Mouse (Mus musculus) ovary, postnatal 36 days (tissue): Measurements from ENCODE around the gene Pdzd8.

ENCODE experiments used
- DNase-seq: peaks from one replicate; pipeline ENCODE4 v3.0.0; 2022; ENCODE audit warnings: low spot score, mixed read lengths

Pdzd8 gene

DNA sequence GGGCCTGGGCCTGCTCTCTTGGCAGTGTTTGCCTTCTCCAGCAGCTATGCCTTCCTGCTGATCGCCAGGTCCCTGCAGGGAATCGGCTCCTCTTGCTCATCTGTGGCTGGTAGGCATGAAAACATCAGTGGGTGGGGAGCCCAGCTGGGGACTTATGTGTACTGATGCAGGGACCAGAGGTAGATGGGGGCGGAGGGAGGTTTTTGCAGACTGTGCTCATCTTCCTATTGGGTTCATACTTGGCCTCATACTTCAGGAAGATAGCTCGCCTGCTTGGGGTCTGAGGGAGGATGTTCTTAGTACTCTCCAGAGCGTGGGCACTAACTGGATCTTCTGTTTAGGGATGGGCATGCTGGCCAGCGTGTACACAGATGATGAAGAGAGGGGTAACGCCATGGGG lies 72.4 kb downstream of the Pdzd8 start:
- DNase-seq: no peak

DNA sequence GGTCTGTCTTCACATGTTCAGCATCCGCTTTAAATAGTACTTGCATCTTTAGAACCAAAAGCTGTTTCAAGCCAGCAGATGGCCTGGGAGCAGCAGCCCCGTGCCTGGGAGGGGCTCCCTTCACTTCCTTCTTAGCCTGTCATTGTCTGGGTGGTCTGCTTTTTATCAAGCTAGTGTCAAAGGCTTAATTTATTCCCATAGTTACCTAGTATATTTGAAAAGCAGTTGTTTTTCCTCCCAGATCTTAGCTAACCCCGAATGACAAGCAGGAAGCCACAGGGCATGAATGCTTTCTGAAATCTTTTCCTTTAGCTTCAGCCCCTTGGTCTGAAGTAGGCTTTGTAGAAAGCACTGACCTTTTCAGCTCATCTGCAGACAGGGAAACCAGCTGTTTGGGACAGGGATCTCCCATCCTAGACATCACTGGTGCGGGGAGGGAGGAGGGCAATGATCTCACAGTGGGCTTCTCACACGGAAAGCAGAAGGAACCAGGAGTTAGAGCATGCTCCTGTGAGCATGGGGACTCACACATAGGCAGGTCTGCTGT lies 78.1 kb downstream of the Pdzd8 start:
- DNase-seq: no peak

DNA sequence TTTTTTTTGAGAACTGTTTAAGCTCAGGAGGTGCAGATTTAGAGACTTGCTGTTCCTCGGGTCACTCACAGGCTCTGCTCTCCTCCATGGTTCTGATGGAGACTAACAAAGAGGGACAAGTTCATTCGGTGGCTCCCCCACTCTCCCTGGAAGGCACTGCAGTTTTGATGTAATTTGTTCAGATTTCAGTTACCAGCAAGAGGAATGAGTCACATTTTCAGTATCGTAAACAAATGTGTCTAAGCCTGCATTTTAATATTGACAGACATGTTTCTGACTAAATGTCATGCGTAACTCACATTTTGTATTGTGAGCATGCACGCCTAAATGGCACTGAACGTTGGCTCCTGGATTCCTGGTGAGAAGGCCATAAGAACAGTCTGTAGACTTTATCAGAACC lies 79.7 kb downstream of the Pdzd8 start:
- DNase-seq: no peak

DNA sequence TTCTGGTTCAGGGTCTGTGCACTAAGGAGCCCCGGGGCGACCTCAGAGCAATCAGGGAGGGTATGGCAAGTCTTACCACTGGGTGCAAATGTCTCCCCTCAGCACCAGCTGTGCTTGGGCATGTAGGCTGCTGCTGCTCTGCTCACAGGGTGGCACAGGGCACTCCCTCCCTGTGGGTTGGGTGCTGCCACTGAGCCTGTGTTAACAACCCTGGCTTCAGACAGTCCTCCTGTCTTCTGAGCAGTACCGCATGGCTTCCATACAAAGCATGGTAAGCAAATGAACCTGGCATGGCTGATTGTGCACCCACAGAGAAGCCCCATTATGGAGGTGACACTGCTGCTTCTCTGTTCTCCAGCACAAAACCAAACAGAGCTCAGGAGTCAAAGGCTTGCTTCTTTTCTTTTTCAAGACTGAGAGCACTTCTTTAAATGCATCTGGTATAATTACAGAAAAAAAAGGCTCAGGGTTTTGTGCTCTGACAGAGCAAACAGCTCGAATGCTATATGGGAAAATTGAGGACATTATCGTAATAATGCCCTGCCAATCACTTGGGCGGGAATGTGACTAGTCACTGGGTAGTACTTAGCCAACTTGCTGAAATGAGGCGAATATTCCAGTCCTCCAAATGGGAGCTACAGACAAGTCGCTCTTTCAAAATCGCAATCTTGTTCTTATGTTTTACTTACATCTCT lies 80.6 kb downstream of the Pdzd8 start:
- DNase-seq: no peak

DNA sequence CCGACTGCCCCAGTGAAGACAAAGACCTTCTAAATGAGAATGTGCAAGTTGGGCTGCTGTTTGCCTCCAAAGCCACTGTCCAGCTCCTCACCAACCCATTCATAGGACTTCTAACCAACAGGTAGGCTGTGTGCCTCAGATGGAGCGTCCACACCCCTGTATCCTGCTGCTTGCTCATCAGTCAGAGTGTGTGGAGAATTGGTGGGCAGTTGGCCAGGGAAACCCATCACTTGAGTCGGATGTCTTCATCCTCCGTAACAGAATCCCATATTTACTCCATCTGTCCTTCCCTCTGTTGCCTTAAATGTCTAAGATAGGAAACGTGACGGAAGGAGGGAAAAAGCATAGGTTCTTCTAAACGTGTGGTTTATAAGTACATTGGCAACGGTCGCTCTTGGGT lies 82.4 kb downstream of the Pdzd8 start:
- DNase-seq: no peak

DNA sequence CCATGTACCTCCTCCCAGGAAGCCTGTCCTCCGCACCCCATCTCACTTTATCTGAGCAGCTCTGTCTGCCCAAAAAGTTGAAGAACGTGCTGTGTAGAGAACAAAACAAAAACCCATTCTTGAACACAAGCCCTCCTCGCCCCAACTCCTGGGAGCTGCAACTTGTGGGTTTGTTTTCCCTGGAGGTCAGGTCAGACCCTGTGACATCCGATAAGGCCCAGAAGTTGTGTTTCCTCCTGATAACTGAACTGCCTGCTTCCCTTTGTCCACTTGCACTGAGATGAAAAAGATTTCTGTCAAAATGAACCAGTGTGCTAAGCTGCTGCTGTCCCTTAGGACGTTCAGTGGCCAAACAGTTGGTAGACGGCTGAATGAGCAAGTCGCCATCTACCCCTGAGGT lies 84.0 kb downstream of the Pdzd8 start:
- no peak for DNase-seq

DNA sequence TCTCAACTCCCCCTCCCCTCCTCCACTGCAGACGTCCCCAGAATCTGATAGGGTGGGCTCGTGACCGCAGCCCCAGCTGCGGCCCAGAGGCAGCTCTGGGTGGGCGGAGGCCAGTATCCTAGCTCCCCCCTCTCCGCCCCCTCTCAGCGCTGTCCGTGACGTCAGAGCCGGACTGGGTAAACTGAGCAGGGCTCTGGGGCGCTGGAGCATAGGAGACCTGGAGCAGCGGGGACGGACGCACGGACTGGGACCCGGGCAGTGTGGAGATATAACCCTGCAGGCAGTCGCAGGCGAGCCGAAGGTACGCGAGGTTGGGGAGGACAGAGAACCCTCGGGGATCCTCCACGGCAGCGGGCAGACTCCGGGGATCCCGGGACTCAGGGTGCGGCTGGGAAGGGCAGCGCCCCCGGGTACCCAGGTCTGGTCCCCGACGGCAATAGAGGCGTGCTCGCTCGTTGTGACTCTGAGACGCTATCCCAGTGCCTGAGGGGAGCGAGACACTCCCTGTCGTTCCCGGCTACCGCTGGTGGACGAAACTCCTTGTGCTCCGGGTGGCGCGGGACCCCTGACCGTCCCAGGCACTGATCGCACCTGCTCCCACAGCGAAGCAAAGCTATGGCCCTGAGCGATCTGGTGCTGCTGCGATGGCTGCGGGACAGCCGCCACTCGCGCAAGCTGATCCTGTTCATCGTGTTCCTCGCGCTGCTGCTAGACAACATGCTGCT lies 84.7 kb downstream of the Pdzd8 start, which contains the start of gene Slc18a2:
Slc18a2 (plus strand) TSS at position 179 of the 725 bp plus-strand sequence.
- DNase-seq: peak; percentile 67

DNA sequence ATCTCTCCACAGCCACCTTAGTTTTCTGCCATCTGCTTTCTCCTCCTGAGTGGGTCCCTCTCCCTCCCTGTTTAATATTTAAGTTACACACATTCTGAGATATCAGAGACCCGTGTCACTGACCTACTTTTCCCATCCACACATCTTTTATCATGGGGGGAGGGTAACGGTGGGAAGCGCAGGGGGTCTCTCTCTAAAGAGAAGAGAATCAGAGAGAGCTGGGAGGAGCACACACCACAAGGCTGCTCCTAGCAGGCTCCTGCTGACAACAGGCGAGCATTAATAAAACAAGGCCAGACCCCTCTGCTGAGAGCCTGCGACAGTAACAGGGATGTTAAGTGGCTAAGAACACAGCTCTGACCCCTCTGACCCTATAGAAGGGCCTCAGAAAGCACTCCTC lies 85.9 kb downstream of the Pdzd8 start:
- no peak for DNase-seq

DNA sequence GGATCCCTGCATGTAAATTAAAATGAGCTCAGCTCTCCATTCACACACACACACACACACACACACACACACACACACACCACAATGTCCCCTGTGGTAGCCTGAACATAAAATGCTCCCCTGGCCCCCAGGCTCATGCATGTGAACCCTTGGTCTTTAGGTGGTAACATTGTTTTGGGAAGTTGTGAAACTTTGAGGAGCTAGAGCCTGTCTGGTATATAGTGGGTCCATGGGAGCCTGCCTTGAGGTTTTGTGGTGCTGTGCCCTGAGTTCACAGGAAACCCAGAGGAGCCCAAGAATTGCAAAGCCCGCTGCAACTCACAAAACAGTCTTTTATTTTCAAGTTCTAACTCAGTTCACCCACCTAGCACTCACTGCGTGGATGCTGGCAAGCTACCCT lies 92.9 kb downstream of the Pdzd8 start:
- no peak for DNase-seq

DNA sequence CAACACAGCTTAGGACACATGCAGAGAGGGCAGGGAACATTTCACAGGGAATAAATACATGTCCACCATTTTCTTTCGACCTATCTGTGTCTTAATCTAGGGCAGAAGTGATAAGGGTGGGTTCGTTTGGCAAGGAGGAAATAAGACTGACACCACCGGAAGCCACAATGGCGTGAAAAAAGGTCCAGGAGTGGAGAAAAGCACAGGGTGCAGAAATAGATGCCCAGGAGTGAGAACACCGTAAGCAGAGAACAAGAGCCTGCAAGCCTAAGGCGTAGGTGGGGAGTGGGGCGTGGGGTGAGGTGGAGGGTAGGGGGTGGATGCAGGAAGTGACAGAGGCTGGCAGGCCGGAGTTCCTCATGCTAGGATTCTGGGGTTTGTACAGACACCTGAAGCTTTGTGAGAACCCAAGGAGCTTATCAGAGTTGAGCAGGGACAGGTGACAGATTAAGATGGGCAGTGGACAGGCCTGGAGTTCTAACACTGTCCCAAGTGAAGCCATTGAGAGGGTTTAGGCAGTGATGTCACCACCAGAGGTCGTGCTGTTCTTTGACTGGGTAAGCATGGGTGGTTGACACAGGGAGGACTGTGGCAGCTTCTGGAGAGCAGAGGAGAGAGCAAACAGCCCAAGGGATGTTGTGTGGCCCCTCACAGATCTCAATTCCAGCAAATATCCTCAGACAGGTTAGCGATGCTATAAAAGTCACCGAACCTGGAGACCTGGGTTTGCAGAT lies 96.9 kb downstream of the Pdzd8 start:
- DNase-seq: no peak

DNA sequence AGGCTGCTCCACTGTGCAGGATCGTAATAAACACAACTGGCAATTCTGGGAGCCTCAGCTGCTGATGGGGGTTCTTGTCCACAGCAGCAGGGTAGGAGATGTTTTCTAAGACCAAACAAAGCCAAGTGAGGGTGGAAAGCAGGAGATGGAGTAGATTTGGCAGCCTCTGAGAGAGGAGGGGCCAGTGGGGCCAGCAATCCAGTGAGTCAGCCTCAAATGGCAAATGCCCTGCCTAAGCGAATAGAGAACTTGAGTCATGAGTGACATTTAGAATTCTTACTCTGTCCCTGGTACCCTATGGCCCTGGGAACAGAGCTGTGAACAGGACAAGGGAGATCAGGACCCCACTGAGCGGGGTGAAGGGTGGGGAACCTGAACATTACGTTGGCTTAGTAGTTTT lies 97.4 kb downstream of the Pdzd8 start:
- DNase-seq: no peak
